ENCODE assay signal across 29 mouse cellular contexts in genomic region chr17:81005292-81005691, GRCm38 (mm10). TPM values are rescaled to one million over a fixed set of nuclear protein-coding genes. Genes with fewer than 3 reads are reported as not detected.
DNase-seq lines count a peak whose midpoint lies in the region; ATAC-seq and TF ChIP-seq lines count a peak whose summit lies in the region.
"Had no signal": no experiment of that assay in that cellular context is flagged by ENCODE, and none has a peak within 500 bp of the region (broad histone marks: within the 10 kb centered on the region; RNA-seq: fewer than 3 reads in every experiment).

No protein-coding gene starts in this region.

- TF ChIP-seq EP300 in heart, postnatal 0 days (IDR thresholded peaks at IDR 0.05; ENCODE audit: low read depth) = no peak

- H3K4me2 ChIP-seq in forebrain, embryonic 11.5 days (ENCODE audit: low read depth, low read length, severe bottlenecking) = no peak overlapping the region
- no peak overlapping the region for H3K4me2 ChIP-seq in heart, embryonic 12.5 days
- H3K4me2 ChIP-seq in heart, postnatal 0 days (ENCODE audit: low read depth, low read length) = no peak overlapping the region
- H3K4me2 ChIP-seq: embryonic facial prominence, embryonic 15.5 days; liver, embryonic 12.5 days; midbrain, embryonic 13.5 days had no signal

- 63% methylated on average over 8 of the region's 8 CpGs for WGBS in forebrain, embryonic 11.5 days
- WGBS in forebrain, embryonic 10.5 days = 76% methylated on average over 8 of the region's 8 CpGs
- 59% methylated on average over 8 of the region's 8 CpGs for WGBS in heart, embryonic 12.5 days
- WGBS in heart, postnatal 0 days = 35% methylated on average over 8 of the region's 8 CpGs

- TF ChIP-seq POLR2A in brain, embryonic 14.5 days (IDR thresholded peaks at IDR 0.05; ENCODE audit: borderline replicate concordance, extremely low read depth, insufficient read depth, insufficient read length, poor library complexity, severe bottlenecking) = no peak

- no peaks in the 10 kb centered on the region for H3K36me3 ChIP-seq in forebrain, embryonic 11.5 days (ENCODE audit: control insufficient read depth, insufficient read depth, low read length)
- H3K36me3 ChIP-seq in forebrain, embryonic 10.5 days (replicated peaks) = no peaks in the 10 kb centered on the region
- H3K36me3 ChIP-seq in heart, embryonic 12.5 days = no peaks in the 10 kb centered on the region
- H3K36me3 ChIP-seq in heart, postnatal 0 days (replicated peaks; ENCODE audit: control insufficient read depth, insufficient read depth, low read length) = no peaks in the 10 kb centered on the region
- H3K36me3 ChIP-seq: embryonic facial prominence, embryonic 10.5 days; embryonic facial prominence, embryonic 15.5 days; liver, embryonic 12.5 days had no signal

- H3K4me1 ChIP-seq in forebrain, embryonic 11.5 days (replicated peaks; ENCODE audit: control insufficient read depth, insufficient read depth, low read length) = no peaks in the 10 kb centered on the region
- peaks cover 41% of the 10 kb centered on the region for H3K4me1 ChIP-seq in forebrain, embryonic 10.5 days
- peaks cover 28% of the 10 kb centered on the region for H3K4me1 ChIP-seq in heart, embryonic 12.5 days (replicated peaks)
- H3K4me1 ChIP-seq in heart, postnatal 0 days (ENCODE audit: control insufficient read depth, insufficient read depth) = peaks cover 8% of the 10 kb centered on the region
- H3K4me1 ChIP-seq: liver, embryonic 12.5 days had no signal

- H3K27ac ChIP-seq in forebrain, embryonic 11.5 days (ENCODE audit: low read depth, low read length) = no peak overlapping the region
- H3K27ac ChIP-seq in forebrain, embryonic 10.5 days = no peak overlapping the region
- H3K27ac ChIP-seq in heart, embryonic 12.5 days (ENCODE audit: poor library complexity, severe bottlenecking) = peak overlapping the region; percentile 40; the same call in 1 of the 2 replicates
- peak overlapping the region; percentile 16; the same call in 1 of the 2 replicates for H3K27ac ChIP-seq in heart, postnatal 0 days (ENCODE audit: low read depth)
- H3K27ac ChIP-seq: embryonic facial prominence, embryonic 10.5 days; embryonic facial prominence, embryonic 15.5 days; gastrocnemius, adult 2 months; liver, embryonic 12.5 days; midbrain, embryonic 13.5 days had no signal

- no peak for DNase-seq in forebrain, embryonic 11.5 days (ENCODE audit: low spot score)
- DNase-seq in forebrain, embryonic 10.5 days (ENCODE audit: extremely low spot score, low spot score) = no peak
- DNase-seq in heart, adult 8-10 months (ENCODE audit: low spot score) = no peak
- no peak for DNase-seq in heart, postnatal 0 days (ENCODE audit: low spot score)
- no peak for DNase-seq in heart, adult 9 months (ENCODE audit: low spot score in 2 of 2)
- DNase-seq in brain, embryonic 14.5 days (ENCODE audit: low read depth) = peak; percentile 55
- DNase-seq in cerebellum, postnatal 4 days (ENCODE audit: low spot score in 2 of 2) = no peak
- DNase-seq: adrenal gland, adult 2 months; adrenal gland, postnatal 36 days; cerebellum, adult 2 months; cerebellum, postnatal 14 days; gastrocnemius, adult 2 months; gastrocnemius, postnatal 36 days; kidney, adult 9 months; kidney, postnatal 10 days; layer of hippocampus, postnatal 36 days; left cerebral cortex, postnatal 4 days; liver, postnatal 0 days; lung, postnatal 36 days; thymus, adult 2 months; thymus, postnatal 36 days had no signal

- no peak for TF ChIP-seq CTCF in heart, postnatal 0 days (IDR thresholded peaks at IDR 0.05; ENCODE audit: low read depth)
- no peak for TF ChIP-seq CTCF in brain, embryonic 14.5 days (IDR thresholded peaks at IDR 0.05; ENCODE audit: borderline replicate concordance, extremely low read depth, insufficient read depth, insufficient read length)

- no peaks in the 10 kb centered on the region for H3K27me3 ChIP-seq in forebrain, embryonic 11.5 days (ENCODE audit: control insufficient read depth, insufficient read depth, low read length)
- no peaks in the 10 kb centered on the region for H3K27me3 ChIP-seq in forebrain, embryonic 10.5 days (ENCODE audit: poor library complexity, severe bottlenecking)
- H3K27me3 ChIP-seq in heart, embryonic 12.5 days (replicated peaks) = no peaks in the 10 kb centered on the region
- H3K27me3 ChIP-seq in heart, postnatal 0 days (ENCODE audit: control insufficient read depth, insufficient read depth, low read length) = no peaks in the 10 kb centered on the region
- H3K27me3 ChIP-seq: CH12.LX; embryonic facial prominence, embryonic 15.5 days; liver, embryonic 12.5 days; midbrain, embryonic 13.5 days had no signal

- H3K9ac ChIP-seq in forebrain, embryonic 11.5 days (ENCODE audit: low read length) = no peak overlapping the region
- H3K9ac ChIP-seq in heart, embryonic 12.5 days = no peak overlapping the region
- H3K9ac ChIP-seq in heart, postnatal 0 days (replicated peaks; ENCODE audit: low read depth, low read length) = no peak overlapping the region
- H3K9ac ChIP-seq: embryonic facial prominence, embryonic 15.5 days; liver, embryonic 12.5 days; liver, postnatal 0 days; midbrain, embryonic 13.5 days had no signal

- ATAC-seq in forebrain, embryonic 11.5 days (replicated peaks; ENCODE audit: low FRiP score) = 0 out of 2 replicates have a peak, but pooled peaks have one; percentile 4
- no peak for ATAC-seq in heart, embryonic 12.5 days (ENCODE audit: insufficient number of reproducible peaks, low FRiP score)
- peak; percentile 30; the same call in 1 of the 2 replicates for ATAC-seq in heart, postnatal 0 days (ENCODE audit: insufficient read depth, low read depth)
- ATAC-seq: activated CD4-positive, CD25-positive, alpha-beta regulatory T cell, adult 4 months; intestine, embryonic 16.5 days; liver, embryonic 12.5 days; liver, postnatal 0 days; midbrain, embryonic 13.5 days had no signal

- H3K4me3 ChIP-seq in forebrain, embryonic 11.5 days (ENCODE audit: low read depth, low read length) = no peak overlapping the region
- H3K4me3 ChIP-seq in forebrain, embryonic 10.5 days = no peak overlapping the region
- H3K4me3 ChIP-seq in heart, embryonic 12.5 days = no peak overlapping the region
- H3K4me3 ChIP-seq in heart, postnatal 0 days (ENCODE audit: low read depth, low read length) = no peak overlapping the region
- H3K4me3 ChIP-seq: embryonic facial prominence, embryonic 10.5 days; embryonic facial prominence, embryonic 15.5 days; gastrocnemius, adult 2 months; liver, embryonic 12.5 days; midbrain, embryonic 13.5 days had no signal

- no peaks in the 10 kb centered on the region for H3K9me3 ChIP-seq in forebrain, embryonic 11.5 days (ENCODE audit: control insufficient read depth, low read length)
- no peaks in the 10 kb centered on the region for H3K9me3 ChIP-seq in forebrain, embryonic 10.5 days
- H3K9me3 ChIP-seq in heart, embryonic 12.5 days (replicated peaks) = no peaks in the 10 kb centered on the region
- H3K9me3 ChIP-seq in heart, postnatal 0 days (replicated peaks; ENCODE audit: control insufficient read depth, low read length) = no peaks in the 10 kb centered on the region
- H3K9me3 ChIP-seq: embryonic facial prominence, embryonic 10.5 days; embryonic facial prominence, embryonic 15.5 days; liver, embryonic 12.5 days; midbrain, embryonic 13.5 days had no signal

RNA-seq across cellular contexts. Expression of gene Thumpd2, which starts 59.6 kb away (rescaled TPM):
- polyA plus RNA-seq in forebrain, embryonic 11.5 days (2014; fragmentation: Nextera tagmentation; extraction: Ambion mirVana) = 15.4 and 17.5 TPM in 2 replicates
- polyA plus RNA-seq in forebrain, embryonic 10.5 days (2016; fragmentation: Nextera tagmentation; extraction: Ambion mirVana) = 15.9 and 17.0 TPM in 2 replicates
- 10.5 and 11.6 TPM in 2 replicates for polyA plus RNA-seq in heart, embryonic 12.5 days (2016; fragmentation: Nextera tagmentation; extraction: Ambion mirVana)
- 1 to 10 TPM; 4.1 to 4.7 (median 4.3) TPM for total RNA-seq in heart, adult 8-10 months (2022)
- 3.5 and 7.5 TPM in 2 replicates for total RNA-seq in heart, postnatal 0 days (2014; rRNA removed; ENCODE audit: low replicate concordance)
- polyA plus RNA-seq in heart, postnatal 0 days (2015; fragmentation: Nextera tagmentation; extraction: Ambion mirVana) = 7.9 and 8.8 TPM in 2 replicates
- 3.6 and 4.1 TPM in 2 replicates for polyA plus RNA-seq in brain, embryonic 14.5 days (2012; rRNA removed)

Comparison
In these comparisons a context has a peak if more than half of its experiments do, and no peak if none do; other contexts are left out.
1. H3K27ac ChIP-seq: peak in heart, embryonic 12.5 days (single experiment) and heart, postnatal 0 days (single experiment); none in forebrain, embryonic 11.5 days (single experiment) and forebrain, embryonic 10.5 days (single experiment).